ENCODE assay signal across 13 mouse cellular contexts in the genomic region with DNA sequence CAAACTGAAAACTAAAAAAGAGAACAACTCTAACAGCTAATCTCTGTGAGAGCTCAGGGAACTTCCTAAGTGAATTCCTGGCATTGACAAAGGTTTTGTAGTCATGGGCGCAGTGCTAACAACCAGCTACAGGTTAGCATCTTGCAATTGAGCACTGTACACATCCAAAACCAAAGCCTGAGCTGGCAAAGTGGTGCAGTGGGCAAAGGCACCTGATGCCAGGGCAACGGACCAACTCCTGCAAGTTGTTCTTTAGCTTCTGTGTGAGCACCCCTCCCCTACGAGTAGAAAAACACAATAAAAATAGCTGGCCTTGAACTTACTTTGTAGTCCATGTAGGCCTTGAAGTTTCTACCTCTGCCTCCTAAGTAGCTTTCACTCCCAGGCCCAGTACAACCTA.
"Had no signal": no experiment of that assay in that cellular context is flagged by ENCODE, and none has a peak within 500 bp of the region (broad histone marks: within the 10 kb centered on the region; RNA-seq: fewer than 3 reads in every experiment).

No protein-coding gene starts in this region.

- H3K9me3 ChIP-seq: midbrain, embryonic 13.5 days; midbrain, embryonic 15.5 days; neural tube, embryonic 12.5 days; stomach, embryonic 15.5 days had no signal

- DNase-seq: lung, adult 18-20 months; lung, embryonic 14.5 days; lung, postnatal 10 days; lung, postnatal 4 days; right cerebral cortex, postnatal 14 days; thymus, adult 2 months; thymus, postnatal 25 days had no signal

- ATAC-seq: midbrain, embryonic 13.5 days; midbrain, embryonic 15.5 days had no signal

- H3K4me3 ChIP-seq: midbrain, embryonic 13.5 days; midbrain, embryonic 15.5 days; neural tube, embryonic 12.5 days; stomach, embryonic 15.5 days had no signal

- H3K9ac ChIP-seq: lung, embryonic 14.5 days; midbrain, embryonic 13.5 days; midbrain, embryonic 15.5 days; neural tube, embryonic 12.5 days; stomach, embryonic 15.5 days had no signal

- H3K4me1 ChIP-seq: midbrain, embryonic 13.5 days; midbrain, embryonic 15.5 days; neural tube, embryonic 12.5 days; stomach, embryonic 15.5 days had no signal

- H3K27ac ChIP-seq: midbrain, embryonic 13.5 days; midbrain, embryonic 15.5 days; neural tube, embryonic 12.5 days; stomach, embryonic 15.5 days; stomach, postnatal 0 days had no signal

- H3K36me3 ChIP-seq: midbrain, embryonic 15.5 days; stomach, embryonic 15.5 days had no signal

- H3K4me2 ChIP-seq: lung, embryonic 14.5 days; midbrain, embryonic 11.5 days; midbrain, embryonic 13.5 days; midbrain, embryonic 15.5 days; neural tube, embryonic 12.5 days; stomach, embryonic 15.5 days had no signal

- H3K27me3 ChIP-seq: midbrain, embryonic 13.5 days; midbrain, embryonic 15.5 days; neural tube, embryonic 12.5 days; stomach, embryonic 15.5 days had no signal
